Mouse (Mus musculus) CH12.LX (cell line): ENCODE results near the gene Ccs. TPM values are rescaled to one million over a fixed set of nuclear protein-coding genes. Genes with fewer than 3 reads are reported as not detected.

Source experiments
- DNase-seq: peaks from one replicate; pipeline ENCODE4 v3.0.0-alpha.2; 2013; ENCODE audit errors: extremely low read depth
- H3K27ac ChIP-seq: 2 replicates; pipeline ENCODE4 v1.5.1; 2012; ENCODE audit warnings: low read depth, mild to moderate bottlenecking, control low read depth, moderate library complexity; ENCODE audit not compliant: insufficient read depth
- H3K27me3 ChIP-seq: replicated peaks from 2 replicates; pipeline ENCODE3; 2012; ENCODE audit warnings: inconsistent platforms
- H3K36me3 ChIP-seq, 2 experiments: replicated peaks in 1 of 2; 2 replicates each; pipeline versions ENCODE3 to v1.6.1; 2012; ENCODE audit warnings: inconsistent platforms in 1 of 2, low read length in 1 of 2, mild to moderate bottlenecking in 1 of 2, mixed read lengths in 1 of 2, moderate library complexity in 1 of 2; ENCODE audit not compliant: control insufficient read depth in 1 of 2, insufficient read depth in 1 of 2
- H3K4me1 ChIP-seq, 2 experiments: 2 replicates each; pipeline ENCODE4 v1.6.1; 2012; ENCODE audit warnings: inconsistent platforms in 1 of 2, moderate library complexity in 1 of 2; ENCODE audit not compliant: insufficient read depth in 2 of 2, control insufficient read depth in 1 of 2
- H3K4me2 ChIP-seq: 2 replicates; pipeline ENCODE4 v1.6.1; 2012; ENCODE audit warnings: low read depth, mild to moderate bottlenecking, control low read depth; ENCODE audit not compliant: poor library complexity, insufficient read depth, severe bottlenecking
- H3K4me3 ChIP-seq, 3 experiments: fragments of 150-350 bp in 1 of 3; sonication (generic) in 1 of 3; replicated peaks in 1 of 3; 2 replicates each; pipeline versions ENCODE3 to v1.5.1; 2011 to 2012; ENCODE audit warnings: low read depth in 2 of 3, low read length in 2 of 3, mild to moderate bottlenecking in 2 of 3, moderate library complexity in 2 of 3, control low read depth in 1 of 3, improper control_type of control experiment in 1 of 3, inconsistent platforms in 1 of 3, mixed read lengths in 1 of 3; ENCODE audit not compliant: poor library complexity in 1 of 3
- H3K79me2 ChIP-seq: replicated peaks from 2 replicates; pipeline ENCODE4 v1.6.1; 2012; ENCODE audit warnings: mild to moderate bottlenecking, moderate library complexity; ENCODE audit not compliant: control insufficient read depth, poor library complexity, insufficient read depth, severe bottlenecking; ENCODE audit errors: extremely low read depth
- H3K9ac ChIP-seq: 2 replicates; pipeline ENCODE4 v1.6.1; 2012; ENCODE audit warnings: low read depth, mild to moderate bottlenecking, control low read depth, moderate library complexity; ENCODE audit not compliant: insufficient read depth
- H3K9me3 ChIP-seq: replicated peaks from 2 replicates; pipeline ENCODE3; 2012; ENCODE audit warnings: low read length, inconsistent platforms, mixed read lengths
- BHLHE40 ChIP-seq: IDR thresholded peaks from 2 replicates; pipeline ENCODE4 v1.6.1; 2011; ENCODE audit warnings: mild to moderate bottlenecking, low read depth, low read length, improper control_type of control experiment
- CHD1 ChIP-seq: IDR thresholded peaks from 2 replicates; pipeline ENCODE4 v1.6.1; 2012; ENCODE audit warnings: low read depth, low read length, improper control_type of control experiment, inconsistent platforms
- CHD2 ChIP-seq: IDR thresholded peaks from 2 replicates; pipeline ENCODE4 v1.6.1; 2011; ENCODE audit warnings: low read length, improper control_type of control experiment
- ELF1 ChIP-seq: IDR thresholded peaks from 2 replicates; pipeline ENCODE4 v1.6.1; 2014; ENCODE audit warnings: low read depth, mild to moderate bottlenecking, inconsistent platforms, low read length, improper control_type of control experiment
- EP300 ChIP-seq: IDR thresholded peaks from 2 replicates; pipeline ENCODE4 v1.6.1; 2011; ENCODE audit warnings: low read length, improper control_type of control experiment
- ETS1 ChIP-seq: conservative IDR thresholded peaks from 2 replicates; pipeline ENCODE4 v1.6.1; 2012; ENCODE audit warnings: low read depth, mild to moderate bottlenecking, inconsistent platforms, low read length, improper control_type of control experiment, moderate library complexity
- IRF4 ChIP-seq: IDR thresholded peaks from 2 replicates; pipeline ENCODE4 v1.6.1; 2014; ENCODE audit warnings: low read depth, mild to moderate bottlenecking, inconsistent platforms, low read length, improper control_type of control experiment
- JUND ChIP-seq: conservative IDR thresholded peaks from 2 replicates; pipeline ENCODE4 v1.6.1; 2011; ENCODE audit warnings: low read depth, low read length, improper control_type of control experiment
- KAT2A ChIP-seq: IDR thresholded peaks from 2 replicates; pipeline ENCODE4 v1.6.1; 2012; ENCODE audit warnings: low read length, improper control_type of control experiment, inconsistent platforms; ENCODE audit not compliant: insufficient replicate concordance
- MAFK ChIP-seq: IDR thresholded peaks from 2 replicates; pipeline ENCODE4 v1.6.1; 2011; ENCODE audit warnings: low read length, improper control_type of control experiment; ENCODE audit not compliant: insufficient replicate concordance
- MAZ ChIP-seq: IDR thresholded peaks from 2 replicates; pipeline ENCODE4 v1.6.1; 2012; ENCODE audit warnings: low read depth, mild to moderate bottlenecking, inconsistent platforms, low read length, improper control_type of control experiment, moderate library complexity
- MEF2A ChIP-seq: IDR thresholded peaks from 2 replicates; pipeline ENCODE4 v1.6.1; 2014; ENCODE audit warnings: low read depth, mild to moderate bottlenecking, inconsistent platforms, low read length, improper control_type of control experiment, borderline replicate concordance
- MXI1 ChIP-seq: IDR thresholded peaks from 2 replicates; pipeline ENCODE4 v1.6.1; 2011; ENCODE audit warnings: mild to moderate bottlenecking, low read depth, low read length, improper control_type of control experiment
- MYC ChIP-seq: IDR thresholded peaks from 2 replicates; pipeline ENCODE4 v1.6.1; 2011; ENCODE audit warnings: low read depth, mild to moderate bottlenecking, improper control_type of control experiment, low read length
- NELFE ChIP-seq: IDR thresholded peaks from 2 replicates; pipeline ENCODE4 v1.6.1; 2011; ENCODE audit warnings: low read depth, low read length, improper control_type of control experiment
- PAX5 ChIP-seq: IDR thresholded peaks from 2 replicates; pipeline ENCODE4 v1.6.1; 2012; ENCODE audit warnings: low read length, inconsistent platforms, mixed read lengths
- RAD21 ChIP-seq: IDR thresholded peaks from 2 replicates; pipeline ENCODE4 v1.6.1; 2011; ENCODE audit warnings: low read depth, mild to moderate bottlenecking, low read length, improper control_type of control experiment, moderate library complexity
- RCOR1 ChIP-seq: conservative IDR thresholded peaks from 2 replicates; pipeline ENCODE4 v1.6.1; 2012; ENCODE audit warnings: low read depth, mild to moderate bottlenecking, inconsistent platforms, low read length, improper control_type of control experiment
- TCF12 ChIP-seq: IDR thresholded peaks from 2 replicates; pipeline ENCODE4 v1.6.1; 2014; ENCODE audit warnings: low read depth, mild to moderate bottlenecking, inconsistent platforms, low read length, improper control_type of control experiment
- ZC3H11A ChIP-seq: IDR thresholded peaks from 2 replicates; pipeline ENCODE4 v1.6.1; 2012; ENCODE audit warnings: low read depth, mild to moderate bottlenecking, inconsistent platforms, low read length, improper control_type of control experiment
- ZKSCAN1 ChIP-seq: IDR thresholded peaks from 2 replicates; pipeline ENCODE4 v1.6.1; 2012; ENCODE audit warnings: low read depth, inconsistent platforms, low read length, improper control_type of control experiment, borderline replicate concordance
- ZMIZ1 ChIP-seq: IDR thresholded peaks from 2 replicates; pipeline ENCODE4 v1.6.1; 2012; ENCODE audit warnings: low read depth, mild to moderate bottlenecking, inconsistent platforms, low read length, improper control_type of control experiment
- dilution Hi-C: fragments of 300-500 bp; cut with MboI; formaldehyde crosslinking; loops from 2 replicates; pipeline ENCODE4 v1.14.3; 2020; ENCODE audit warnings: low sequenced_read_pairs; ENCODE audit not compliant: extremely low pct_unique_long_range_greater_than_20kb, extremely low pct_ligation_motif_present
- in situ Hi-C: fragments of 300-500 bp; cut with MboI; formaldehyde crosslinking; loops from 3 replicates; pipeline ENCODE4 v1.14.3; 2019; ENCODE audit warnings: low sequenced_read_pairs, low pct_ligation_motif_present, low pct_unique_long_range_greater_than_20kb, mixed read lengths
- polyA plus RNA-seq: library from polyadenylated mRNA; unstranded; fragments of >175 nt; gene quantifications from 2 replicates; pipeline ENCODE4 v1.2.1, GENCODE M21; 2012; ENCODE audit warnings: low read depth; ENCODE audit not compliant: insufficient read length
- total RNA-seq, 2 experiments: library from RNA; depleted of rRNA; stranded (reverse); fragments of 300-350 nt in 1 of 2; fragments of >200 nt in 1 of 2; gene quantifications; 2 replicates each; pipeline ENCODE4 v1.2.3; 2012 to 2014

Ccs gene
- total and polyA plus RNA-seq, 3 experiments = 25.6 to 42.1 (median 32.0) TPM

GRCm38 (mm10) chr19:4850281-4850680 is 11.1 kb upstream of the Ccs start:
- H3K4me1 ChIP-seq = no peaks in the 10 kb centered on the region
- H3K4me2 ChIP-seq = no peak overlapping the region
- H3K36me3 ChIP-seq = no peaks in the 10 kb centered on the region
- H3K9me3 ChIP-seq = no peaks in the 10 kb centered on the region
- TF ChIP-seq MEF2A = no peak
- TF ChIP-seq ELF1 = no peak
- no peak for TF ChIP-seq ZC3H11A
- TF ChIP-seq TCF12 = no peak
- no peak for TF ChIP-seq BHLHE40
- TF ChIP-seq RAD21 = no peak
- TF ChIP-seq MYC = no peak
- no peak for TF ChIP-seq MXI1
- TF ChIP-seq RCOR1 = no peak
- TF ChIP-seq ZMIZ1 = no peak
- TF ChIP-seq MAFK = no peak
- no peak for TF ChIP-seq NELFE
- TF ChIP-seq CHD1 = no peak
- TF ChIP-seq MAZ = no peak
- no peak for TF ChIP-seq CHD2
- no peak for TF ChIP-seq ZKSCAN1
- TF ChIP-seq PAX5 = no peak
- no peak for TF ChIP-seq IRF4
- no peak for TF ChIP-seq ETS1
- in situ Hi-C loops (loop anchor here (25.0 kb wide), 2 partner anchors 213 to 363 kb away; partner anchors contain the start of genes 2010003K11Rik, Rce1 and Syt12), dilution Hi-C loops (no loop called here)
- no peaks in the 10 kb centered on the region for H3K79me2 ChIP-seq
- no peak for DNase-seq
- H3K4me3 ChIP-seq = no peak overlapping the region
- H3K27me3 ChIP-seq = peaks cover 38% of the 10 kb centered on the region
- H3K9ac ChIP-seq = no peak overlapping the region
- no peak overlapping the region for H3K27ac ChIP-seq

GRCm38 (mm10) chr19:4849800-4850199 is 10.7 kb upstream of the Ccs start:
- dilution Hi-C loops (no loop called here), in situ Hi-C loops (loop anchor here (25.0 kb wide), 2 partner anchors 212 to 362 kb away; partner anchors contain the start of genes 2010003K11Rik, Rce1 and Syt12)
- Histone ChIP-seq H3K36me3 (no peaks in the 10 kb centered on the region), H3K79me2 (no peaks in the 10 kb centered on the region), H3K4me2 (no peak overlapping the region), H3K9ac (no peak overlapping the region), H3K27me3 (peaks cover 39% of the 10 kb centered on the region), H3K4me3 (no peak overlapping the region), H3K4me1 (no peaks in the 10 kb centered on the region), H3K27ac (no peak overlapping the region), H3K9me3 (no peaks in the 10 kb centered on the region)
- DNase-seq = no peak
- no peak for TF ChIP-seq EP300
- TF ChIP-seq RAD21 = no peak
- no peak for TF ChIP-seq MAZ
- TF ChIP-seq KAT2A = no peak
- TF ChIP-seq JUND = no peak
- no peak for TF ChIP-seq CHD2
